Mouse (Mus musculus): ENCODE results near the gene Srpr. TPM values are rescaled to one million over a fixed set of nuclear protein-coding genes. Genes with fewer than 3 reads are reported as not detected.
A peak's percentile ranks its signal among the peaks of the same experiment; 100 is the strongest.

Srpr gene
- total and polyA plus RNA-seq, 2 experiments from 2014 or later: 35.5 to 66.3 TPM

- TF ChIP-seq CTCF (IDR thresholded peaks at IDR 0.05; ENCODE audit: low read depth): no peak
- Histone ChIP-seq H3K4me3 (ENCODE audit: low read length) (peak overlapping the region; percentile 65), H3K9me3 (ENCODE audit: low read length) (no peaks in the 10 kb centered on the region), H3K4me1 (ENCODE audit: insufficient read depth, low read length) (no peaks in the 10 kb centered on the region), H3K4me2 (ENCODE audit: low read depth, low read length) (peak overlapping the region; percentile 72), H3K9ac (replicated peaks; ENCODE audit: low read length) (peak overlapping the region; percentile 67), H3K27me3 (ENCODE audit: insufficient read depth, low read length) (no peaks in the 10 kb centered on the region), H3K27ac (peak overlapping the region; percentile 48; the same call in 1 of the 2 replicates), H3K36me3 (ENCODE audit: insufficient read depth, low read length) (no peaks in the 10 kb centered on the region)
- WGBS: 25% methylated on average over 18 of the region's 18 CpGs
- peak; percentile 78 for ATAC-seq
- DNase-seq (ENCODE audit: low spot score): peak; percentile 11
These were observed 817 bp upstream of the Srpr start for GRCm38 (mm10) chr9:35198945-35199771.

GRCm38 (mm10) chr9:35200529-35201060 is 620 bp downstream of the Srpr start:
- 0 out of 2 replicates have a peak overlapping the region, but pooled peaks have one; percentile 67 for H3K9ac ChIP-seq (replicated peaks; ENCODE audit: low read length)
- peak overlapping the region; percentile 72 for H3K4me2 ChIP-seq (ENCODE audit: low read depth, low read length)
- H3K4me1 ChIP-seq (ENCODE audit: insufficient read depth, low read length): no peaks in the 10 kb centered on the region
- 54% methylated on average over 9 of the region's 9 CpGs for WGBS
- H3K27me3 ChIP-seq (ENCODE audit: insufficient read depth, low read length): no peaks in the 10 kb centered on the region
- ATAC-seq (no peak), DNase-seq (ENCODE audit: low spot score) (no peak)
- peak overlapping the region; percentile 5; the same call in 1 of the 2 replicates for H3K27ac ChIP-seq
- H3K9me3 ChIP-seq (ENCODE audit: low read length): no peaks in the 10 kb centered on the region
- TF ChIP-seq CTCF (IDR thresholded peaks at IDR 0.05; ENCODE audit: low read depth): no peak
- H3K36me3 ChIP-seq (ENCODE audit: insufficient read depth, low read length): peaks cover 7% of the 10 kb centered on the region; the same call in 1 of the 2 replicates
- peak overlapping the region; percentile 65 for H3K4me3 ChIP-seq (ENCODE audit: low read length)

- no peaks in the 10 kb centered on the region for H3K9me3 ChIP-seq (ENCODE audit: low read length)
- ATAC-seq: no peak
- H3K36me3 ChIP-seq (ENCODE audit: insufficient read depth, low read length): peaks cover 29% of the 10 kb centered on the region
- no peaks in the 10 kb centered on the region for H3K27me3 ChIP-seq (ENCODE audit: insufficient read depth, low read length)
- no peak for TF ChIP-seq CTCF (IDR thresholded peaks at IDR 0.05; ENCODE audit: low read depth)
- no peak overlapping the region for H3K4me2 ChIP-seq (ENCODE audit: low read depth, low read length)
- WGBS: 75% methylated on average over 3 of the region's 3 CpGs
- H3K4me1 ChIP-seq (ENCODE audit: insufficient read depth, low read length): no peaks in the 10 kb centered on the region
- no peak for DNase-seq (ENCODE audit: low spot score)
- H3K9ac ChIP-seq (replicated peaks; ENCODE audit: low read length): no peak overlapping the region
- H3K4me3 ChIP-seq (ENCODE audit: low read length): no peak overlapping the region
- no peak overlapping the region for H3K27ac ChIP-seq
These were observed 3.6 kb downstream of the Srpr start for GRCm38 (mm10) chr9:35203536-35203935.

- Histone ChIP-seq H3K4me3 (ENCODE audit: low read length) (no peak overlapping the region), H3K4me2 (ENCODE audit: low read depth, low read length) (no peak overlapping the region), H3K9me3 (ENCODE audit: low read length) (no peaks in the 10 kb centered on the region), H3K27me3 (ENCODE audit: insufficient read depth, low read length) (no peaks in the 10 kb centered on the region), H3K4me1 (ENCODE audit: insufficient read depth, low read length) (no peaks in the 10 kb centered on the region), H3K36me3 (ENCODE audit: insufficient read depth, low read length) (peaks cover 29% of the 10 kb centered on the region), H3K27ac (no peak overlapping the region), H3K9ac (replicated peaks; ENCODE audit: low read length) (no peak overlapping the region)
- ATAC-seq: no peak
- TF ChIP-seq CTCF (IDR thresholded peaks at IDR 0.05; ENCODE audit: low read depth): no peak
- DNase-seq (ENCODE audit: low spot score): no peak
- WGBS: 94% methylated on average over 2 of the region's 2 CpGs
These were observed 4.4 kb downstream of the Srpr start for GRCm38 (mm10) chr9:35204421-35204820.

GRCm38 (mm10) chr9:35210542-35211474 is 10.8 kb downstream of the Srpr start, which contains the start of gene Foxred1:
Gene Foxred1, minus strand, starts transcription at chr9:35211055.
- under 1% methylated on average over 72 of the region's 72 CpGs for WGBS
- peaks cover 42% of the 10 kb centered on the region for H3K36me3 ChIP-seq (ENCODE audit: insufficient read depth, low read length)
- peak within 1 kb of the TSS; percentile 97 for H3K4me2 ChIP-seq (ENCODE audit: low read depth, low read length)
- ATAC-seq: peak; percentile 100
- H3K9ac ChIP-seq (replicated peaks; ENCODE audit: low read length): peak within 1 kb of the TSS; percentile 90
- peak; percentile 100 for DNase-seq (ENCODE audit: low spot score)
- peaks cover 16% of the 10 kb centered on the region; the same call in 1 of the 2 replicates for H3K4me1 ChIP-seq (ENCODE audit: insufficient read depth, low read length)
- no peak for TF ChIP-seq CTCF (IDR thresholded peaks at IDR 0.05; ENCODE audit: low read depth)
- H3K27ac ChIP-seq: peak within 1 kb of the TSS; percentile 96
- no peaks in the 10 kb centered on the region for H3K9me3 ChIP-seq (ENCODE audit: low read length)
- H3K27me3 ChIP-seq (ENCODE audit: insufficient read depth, low read length): no peaks in the 10 kb centered on the region
- peak within 1 kb of the TSS; percentile 87 for H3K4me3 ChIP-seq (ENCODE audit: low read length)
